Comparison of ENCODE assay signal across 23 mouse cellular contexts in the genomic region with DNA sequence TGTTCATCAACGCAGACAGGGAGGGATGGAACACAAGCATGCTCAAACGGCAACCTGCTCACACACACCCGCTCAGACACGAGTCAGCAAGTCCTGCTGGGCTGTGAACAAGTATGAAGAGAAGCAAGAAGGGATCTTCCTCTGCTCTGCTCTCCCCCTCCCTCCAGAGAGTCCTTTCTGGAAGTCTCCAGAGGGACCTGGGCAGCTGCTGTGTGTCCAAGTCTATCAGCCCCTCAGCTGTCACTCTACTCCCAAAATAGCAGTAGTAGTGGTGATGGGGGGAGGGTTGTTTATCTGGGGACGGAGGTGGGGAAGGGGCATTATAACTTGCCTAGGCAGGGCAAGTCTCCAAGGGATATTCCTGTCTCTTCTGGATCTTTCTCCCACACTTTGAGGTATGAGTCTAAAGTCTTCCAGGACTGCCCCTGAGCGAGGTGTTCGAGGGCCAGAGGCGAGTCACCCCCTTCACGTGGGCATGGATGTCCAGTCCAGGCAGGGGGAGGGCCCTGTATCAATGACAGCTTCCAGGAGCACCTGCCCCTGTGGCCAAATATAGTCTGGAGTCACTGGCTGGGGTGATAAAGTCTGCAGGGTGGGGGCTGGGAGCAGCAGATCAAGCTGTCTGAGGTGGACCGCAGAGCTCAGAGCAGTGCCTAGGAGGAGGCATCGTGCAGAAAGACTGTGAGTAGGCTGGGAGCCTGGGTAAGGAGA. TPM values are rescaled to one million over a fixed set of nuclear protein-coding genes. Genes with fewer than 3 reads are reported as not detected.
DNase-seq lines count a peak whose midpoint lies in the region; ATAC-seq lines count a peak whose summit lies in the region.
"Had no signal": no experiment of that assay in that cellular context is flagged by ENCODE, and none has a peak within 500 bp of the region (broad histone marks: within the 10 kb centered on the region; RNA-seq: fewer than 3 reads in every experiment).

No protein-coding gene starts in this region.

- H3K27ac ChIP-seq in embryonic facial prominence, embryonic 14.5 days (replicated peaks; ENCODE audit: low read depth, low read length), result no peak overlapping the region
- H3K27ac ChIP-seq in embryonic facial prominence, embryonic 10.5 days (replicated peaks), result no peak overlapping the region
- peak overlapping the region; percentile 99 for H3K27ac ChIP-seq in heart, embryonic 12.5 days (ENCODE audit: poor library complexity, severe bottlenecking)
- H3K27ac ChIP-seq: embryonic facial prominence, embryonic 12.5 days; forebrain, embryonic 10.5 days; hindbrain, embryonic 10.5 days; kidney, embryonic 15.5 days; stomach, postnatal 0 days had no signal

- H3K4me2 ChIP-seq in embryonic facial prominence, embryonic 14.5 days (ENCODE audit: low read depth, low read length), result no peak overlapping the region
- peak overlapping the region; percentile 85 for H3K4me2 ChIP-seq in heart, embryonic 12.5 days
- H3K4me2 ChIP-seq: embryonic facial prominence, embryonic 12.5 days; kidney, embryonic 15.5 days had no signal

- WGBS in embryonic facial prominence, embryonic 14.5 days, result 79% methylated on average over 11 of the region's 11 CpGs
- 82% methylated on average over 11 of the region's 11 CpGs for WGBS in embryonic facial prominence, embryonic 10.5 days
- 16% methylated on average over 11 of the region's 11 CpGs for WGBS in heart, embryonic 12.5 days

- no peaks in the 10 kb centered on the region for H3K9me3 ChIP-seq in embryonic facial prominence, embryonic 14.5 days (ENCODE audit: control insufficient read depth, low read length)
- H3K9me3 ChIP-seq in embryonic facial prominence, embryonic 10.5 days, result no peaks in the 10 kb centered on the region
- no peaks in the 10 kb centered on the region for H3K9me3 ChIP-seq in heart, embryonic 12.5 days (replicated peaks)
- H3K9me3 ChIP-seq: embryonic facial prominence, embryonic 12.5 days; forebrain, embryonic 10.5 days; hindbrain, embryonic 10.5 days; kidney, embryonic 15.5 days had no signal

- intact Hi-C loops in heart, postnatal 36 days (cut with DNase I), result no loop called here

- H3K9ac ChIP-seq in embryonic facial prominence, embryonic 14.5 days (ENCODE audit: low read depth, low read length), result no peak overlapping the region
- peak overlapping the region; percentile 87 for H3K9ac ChIP-seq in heart, embryonic 12.5 days
- H3K9ac ChIP-seq: embryonic facial prominence, embryonic 12.5 days; kidney, embryonic 15.5 days had no signal

- peak; percentile 46; the same call in 1 of the 2 replicates for ATAC-seq in embryonic facial prominence, embryonic 14.5 days (ENCODE audit: low read depth)
- ATAC-seq in heart, embryonic 12.5 days (ENCODE audit: insufficient number of reproducible peaks, low FRiP score), result peak; percentile 81
- ATAC-seq: lung, postnatal 0 days had no signal

- H3K27me3 ChIP-seq in embryonic facial prominence, embryonic 14.5 days (replicated peaks; ENCODE audit: control insufficient read depth, insufficient read depth, low read length), result no peaks in the 10 kb centered on the region
- H3K27me3 ChIP-seq in embryonic facial prominence, embryonic 10.5 days (replicated peaks; ENCODE audit: low read depth, poor library complexity, severe bottlenecking), result peaks cover 41% of the 10 kb centered on the region
- H3K27me3 ChIP-seq in heart, embryonic 12.5 days (replicated peaks), result no peaks in the 10 kb centered on the region

- H3K4me1 ChIP-seq in embryonic facial prominence, embryonic 14.5 days (ENCODE audit: control insufficient read depth, insufficient read depth, low read length), result 0 out of 2 replicates have a peak, but pooled peaks cover 5% of the 10 kb centered on the region
- H3K4me1 ChIP-seq in embryonic facial prominence, embryonic 10.5 days, result peaks cover 17% of the 10 kb centered on the region
- H3K4me1 ChIP-seq in heart, embryonic 12.5 days (replicated peaks), result peaks cover 61% of the 10 kb centered on the region

- peak; percentile 33 for DNase-seq in embryonic facial prominence, embryonic 14.5 days (ENCODE audit: low spot score)
- no peak for DNase-seq in embryonic facial prominence, embryonic 10.5 days (ENCODE audit: low spot score)
- DNase-seq in gastrocnemius, postnatal 25 days, result peak; percentile 85
- peak; percentile 64 to 69 for DNase-seq in heart, postnatal 36 days
- DNase-seq in B cell, adult 2 months, result no peak
- no peak for DNase-seq in Muller cell, postnatal 12 days (ENCODE audit: inconsistent ontology term)
- no peak for DNase-seq in left cerebral cortex, adult 11 months (ENCODE audit: low spot score)
- DNase-seq: adrenal gland, postnatal 14 days; cerebellum, postnatal 14 days; right cerebral cortex, adult 18-20 months; thymus, postnatal 36 days had no signal

- no peak overlapping the region for H3K4me3 ChIP-seq in embryonic facial prominence, embryonic 14.5 days (ENCODE audit: low read depth, low read length)
- no peak overlapping the region for H3K4me3 ChIP-seq in embryonic facial prominence, embryonic 10.5 days
- peak overlapping the region; percentile 61 for H3K4me3 ChIP-seq in heart, embryonic 12.5 days
- H3K4me3 ChIP-seq: embryonic facial prominence, embryonic 12.5 days; forebrain, embryonic 10.5 days; hindbrain, embryonic 10.5 days; kidney, embryonic 15.5 days had no signal

- H3K36me3 ChIP-seq in embryonic facial prominence, embryonic 14.5 days (ENCODE audit: control insufficient read depth, insufficient read depth, low read length), result peaks cover 10% of the 10 kb centered on the region; the same call in 1 of the 2 replicates
- H3K36me3 ChIP-seq in embryonic facial prominence, embryonic 10.5 days (replicated peaks), result peaks cover 13% of the 10 kb centered on the region
- H3K36me3 ChIP-seq in heart, embryonic 12.5 days, result peaks cover 18% of the 10 kb centered on the region

RNA-seq across cellular contexts. Expression of gene Unc45b, which starts 0.5 kb away (rescaled TPM):
- polyA plus RNA-seq in embryonic facial prominence, embryonic 14.5 days (2014; fragmentation: Nextera tagmentation; extraction: Ambion mirVana), result 37.1 and 44.5 TPM in 2 replicates
- polyA plus RNA-seq in embryonic facial prominence, embryonic 10.5 days (2016; fragmentation: Nextera tagmentation; extraction: Ambion mirVana), result 0.32 and 0.91 TPM in 2 replicates
- 100 to 1,000 TPM; 130 to 163 TPM for total RNA-seq in gastrocnemius, postnatal 25 days (2021)
- 199 and 203 TPM in 2 replicates for polyA plus RNA-seq in heart, embryonic 12.5 days (2016; fragmentation: Nextera tagmentation; extraction: Ambion mirVana)
- 100 to 1,000 TPM; 182 to 201 TPM for total RNA-seq in heart, postnatal 36 days (2021)
- total RNA-seq: megakaryocyte-erythroid progenitor cell, adult 5-6 weeks had no signal

RNA-seq across cellular contexts. Expression of gene Nle1, which starts 2.6 kb away (rescaled TPM):
- 24.3 and 30.7 TPM in 2 replicates for polyA plus RNA-seq in embryonic facial prominence, embryonic 14.5 days (2014; fragmentation: Nextera tagmentation; extraction: Ambion mirVana)
- 41.2 and 45.6 TPM in 2 replicates for polyA plus RNA-seq in embryonic facial prominence, embryonic 10.5 days (2016; fragmentation: Nextera tagmentation; extraction: Ambion mirVana)
- 10 to 100 TPM; 11.9 to 12.1 TPM for total RNA-seq in gastrocnemius, postnatal 25 days (2021)
- polyA plus RNA-seq in heart, embryonic 12.5 days (2016; fragmentation: Nextera tagmentation; extraction: Ambion mirVana), result 20.0 and 22.0 TPM in 2 replicates
- total RNA-seq in heart, postnatal 36 days (2021), result 10 to 100 TPM; 11.3 to 13.3 TPM

RNA-seq across cellular contexts. Expression of gene Fndc8, which starts 18.9 kb away (rescaled TPM):
- polyA plus RNA-seq in embryonic facial prominence, embryonic 14.5 days (2014; fragmentation: Nextera tagmentation; extraction: Ambion mirVana), result 0.30 and 0.47 TPM in 2 replicates
- 0.26 and 0.35 TPM in 2 replicates for polyA plus RNA-seq in embryonic facial prominence, embryonic 10.5 days (2016; fragmentation: Nextera tagmentation; extraction: Ambion mirVana)
- not detected for total RNA-seq in gastrocnemius, postnatal 25 days (2021)
- polyA plus RNA-seq in heart, embryonic 12.5 days (2016; fragmentation: Nextera tagmentation; extraction: Ambion mirVana), result 0.10 and 0.12 TPM in 2 replicates
- not detected for total RNA-seq in heart, postnatal 36 days (2021)
- total RNA-seq: layer of hippocampus, adult 8-10 months; left cerebral cortex, adult 8-10 months; liver, adult 2 months; megakaryocyte-erythroid progenitor cell, adult 5-6 weeks had no signal
- polyA plus RNA-seq: frontal cortex, adult 2 months; liver, adult 2 months; stomach, postnatal 0 days had no signal

RNA-seq across cellular contexts. Expression of gene Rad51d, which starts 20.4 kb away (rescaled TPM):
- 14.5 and 15.0 TPM in 2 replicates for polyA plus RNA-seq in embryonic facial prominence, embryonic 14.5 days (2014; fragmentation: Nextera tagmentation; extraction: Ambion mirVana)
- 13.7 and 14.7 TPM in 2 replicates for polyA plus RNA-seq in embryonic facial prominence, embryonic 10.5 days (2016; fragmentation: Nextera tagmentation; extraction: Ambion mirVana)
- 1 to 10 TPM; 3.4 to 5.0 TPM for total RNA-seq in gastrocnemius, postnatal 25 days (2021)
- polyA plus RNA-seq in heart, embryonic 12.5 days (2016; fragmentation: Nextera tagmentation; extraction: Ambion mirVana), result 13.0 and 14.6 TPM in 2 replicates
- total RNA-seq in heart, postnatal 36 days (2021), result 10 to 100 TPM in 1 of 2 experiments, 1 to 10 TPM in 1; 9.0 to 10.6 TPM

RNA-seq across cellular contexts. Expression of gene Rffl, which starts 39.8 kb away (rescaled TPM):
- polyA plus RNA-seq in embryonic facial prominence, embryonic 14.5 days (2014; fragmentation: Nextera tagmentation; extraction: Ambion mirVana), result 9.7 and 10.2 TPM in 2 replicates
- 11.3 and 11.5 TPM in 2 replicates for polyA plus RNA-seq in embryonic facial prominence, embryonic 10.5 days (2016; fragmentation: Nextera tagmentation; extraction: Ambion mirVana)
- 1 to 10 TPM; 6.0 to 6.3 TPM for total RNA-seq in gastrocnemius, postnatal 25 days (2021)
- 6.7 and 6.8 TPM in 2 replicates for polyA plus RNA-seq in heart, embryonic 12.5 days (2016; fragmentation: Nextera tagmentation; extraction: Ambion mirVana)
- total RNA-seq in heart, postnatal 36 days (2021), result 1 to 10 TPM; 5.6 to 6.6 TPM

Comparison
In these comparisons a context has a peak if more than half of its experiments do, and no peak if none do; other contexts are left out.
1. DNase-seq: peak in embryonic facial prominence, embryonic 14.5 days (single experiment), gastrocnemius, postnatal 25 days (single experiment) and heart, postnatal 36 days (2 of 2); none in embryonic facial prominence, embryonic 10.5 days (single experiment), B cell, adult 2 months (0 of 2), Muller cell, postnatal 12 days (single experiment) and left cerebral cortex, adult 11 months (single experiment).
2. RNA of gene Unc45b, which starts 0.5 kb away (polyA plus RNA-seq): 199 to 203 TPM in heart, embryonic 12.5 days and 37.1 to 44.5 TPM in embryonic facial prominence, embryonic 14.5 days; 0.32 to 0.91 TPM in embryonic facial prominence, embryonic 10.5 days; every median in the first group is over 10 times any median in the second.